Mouse (Mus musculus) liver, embryonic 14.5 days (tissue): Measurements from ENCODE around the gene Mpi.

Experiments
- CTCF ChIP-seq: IDR thresholded peaks from 2 replicates; pipeline ENCODE4 v1.5.1; 2016; ENCODE audit warnings: antibody characterized with exemption, low read depth, control low read depth
- EP300 ChIP-seq: IDR thresholded peaks from 2 replicates; pipeline ENCODE4 v1.6.1; 2016; ENCODE audit warnings: antibody characterized with exemption, low read depth

GRCm38 (mm10) chr9:57550126-57550862, 2.3 kb downstream of the Mpi start:
- no peak for TF ChIP-seq CTCF
- no peak for TF ChIP-seq EP300
